Mouse (Mus musculus) embryo, embryonic 11 days (tissue): Measurements from ENCODE around the gene Myrip.
A peak's percentile ranks its signal among the peaks of the same experiment; 100 is the strongest.
"Not testable (repeated sequence)": the region's sequence is repeated elsewhere in the genome, so short reads cannot be mapped to it uniquely, and the experiment has no call there.

Experiments used
- DNase-seq: peaks from one replicate; pipeline ENCODE4 v3.0.0-alpha.2; 2015

The Myrip gene

GRCm38 (mm10) chr9:120398289-120398688 is 97.0 kb downstream of the Myrip start:
- no peak for DNase-seq

GRCm38 (mm10) chr9:120399537-120399936 is 98.2 kb downstream of the Myrip start:
- DNase-seq, result not testable (repeated sequence)

- DNase-seq, result no peak
Observed at GRCm38 (mm10) chr9:120402368-120402767, 101.1 kb downstream of the Myrip start.

DNA sequence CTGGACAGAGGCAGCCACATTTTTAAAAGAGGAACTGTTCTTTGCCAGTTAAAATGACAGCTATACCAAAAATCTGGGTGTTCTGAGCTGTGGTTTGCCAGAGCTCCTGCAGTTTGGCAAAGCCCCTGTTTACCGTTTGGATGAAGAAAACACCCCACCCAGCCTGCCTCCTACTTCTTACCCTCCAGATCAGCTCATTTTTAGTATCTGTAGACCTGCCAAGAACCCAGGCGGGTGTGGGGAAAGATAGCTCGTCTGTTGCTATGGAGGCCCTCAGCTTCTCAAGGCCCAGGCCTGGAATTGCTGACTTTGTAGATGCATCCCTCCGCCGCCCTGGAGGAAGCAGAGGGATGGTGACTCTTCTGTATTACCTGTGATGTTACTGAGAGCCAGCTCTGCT is 102.3 kb downstream of the Myrip start:
- DNase-seq, result no peak

DNA sequence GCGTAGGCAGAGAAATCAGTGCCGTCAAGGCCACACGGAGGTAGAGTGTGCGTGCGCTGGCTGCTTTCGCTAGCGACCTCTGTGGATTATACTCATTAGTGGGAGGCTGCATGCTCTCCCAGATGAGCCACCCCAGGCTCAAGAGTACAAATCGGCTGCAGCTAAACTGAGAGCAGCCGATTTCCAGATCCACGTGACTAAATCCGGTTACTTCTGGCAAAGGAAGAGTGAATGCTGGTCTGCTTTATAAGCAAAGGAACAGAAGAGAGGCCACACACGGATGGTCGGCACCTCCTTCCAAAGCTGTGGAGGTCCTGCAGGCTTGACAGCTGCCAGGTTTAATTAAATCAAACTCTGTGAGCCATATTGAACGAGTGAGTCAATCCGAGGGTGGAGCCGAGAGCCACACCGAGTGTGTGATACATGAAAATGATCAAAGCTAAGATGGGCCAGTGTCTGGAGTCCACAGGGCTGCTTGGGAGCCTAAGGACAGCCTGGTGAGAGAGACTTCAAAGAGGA is 108.4 kb downstream of the Myrip start:
- no peak for DNase-seq

DNA sequence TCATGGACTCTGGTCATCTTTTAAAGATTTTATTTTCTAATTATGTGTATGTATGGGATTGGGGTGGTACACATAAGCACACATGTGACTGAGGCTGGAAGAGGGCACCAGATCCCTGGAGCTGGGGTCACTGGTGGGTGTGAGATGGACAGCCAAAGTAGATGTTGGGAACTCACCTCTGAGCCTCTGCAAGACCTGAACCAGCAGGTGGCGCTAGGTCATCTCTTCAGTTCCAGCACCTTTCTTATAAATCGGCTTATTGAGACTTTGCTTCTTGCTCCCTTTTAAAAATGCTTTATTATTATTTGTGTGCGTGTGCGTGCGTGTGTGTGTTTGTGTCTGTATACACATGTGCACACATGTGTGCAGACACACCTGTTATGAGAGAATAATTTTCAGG is 109.1 kb downstream of the Myrip start:
- DNase-seq, result peak; percentile 75

DNA sequence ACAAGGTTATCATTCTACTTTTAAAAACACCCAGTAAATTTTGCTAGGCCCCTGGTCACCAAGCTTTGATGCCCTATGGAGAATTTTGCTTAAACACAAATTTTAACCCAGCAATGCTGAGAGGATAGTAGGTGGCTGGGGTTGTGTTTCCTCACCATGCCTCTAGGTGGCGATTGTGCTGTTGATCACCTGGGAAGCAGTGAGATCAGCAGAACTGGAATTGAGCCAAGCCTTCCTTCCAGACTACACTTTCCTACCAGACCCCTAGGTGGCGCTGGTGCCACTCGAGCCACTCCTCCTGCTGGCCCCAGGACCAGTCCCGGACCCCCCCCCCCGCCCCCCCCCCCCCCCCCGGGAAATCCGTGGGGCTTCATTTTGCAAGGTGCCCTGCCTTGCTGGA is 114.2 kb downstream of the Myrip start:
- peak; percentile 86 for DNase-seq

DNA sequence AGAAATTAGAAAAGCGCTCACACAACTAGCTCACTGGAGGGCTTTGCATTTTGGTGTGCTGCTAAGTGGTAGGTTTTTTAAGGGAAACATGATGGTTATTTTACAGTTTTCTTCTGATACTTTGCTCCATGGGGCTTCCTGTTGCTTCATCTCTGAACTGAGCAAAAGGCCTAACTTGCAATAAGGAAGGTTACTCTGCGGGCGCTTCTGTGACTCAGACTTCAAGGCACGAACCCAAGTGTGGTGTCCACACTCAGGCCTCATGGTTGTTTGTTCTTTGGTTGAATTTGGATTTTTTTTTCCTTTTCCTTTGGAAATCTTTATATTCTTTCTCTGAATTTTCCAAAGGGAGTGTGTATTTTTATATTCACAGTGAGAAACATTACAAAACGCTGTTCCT is 114.8 kb downstream of the Myrip start:
- DNase-seq, result no peak

GRCm38 (mm10) chr9:120416729-120417128 is 115.4 kb downstream of the Myrip start:
- DNase-seq, result no peak

DNA sequence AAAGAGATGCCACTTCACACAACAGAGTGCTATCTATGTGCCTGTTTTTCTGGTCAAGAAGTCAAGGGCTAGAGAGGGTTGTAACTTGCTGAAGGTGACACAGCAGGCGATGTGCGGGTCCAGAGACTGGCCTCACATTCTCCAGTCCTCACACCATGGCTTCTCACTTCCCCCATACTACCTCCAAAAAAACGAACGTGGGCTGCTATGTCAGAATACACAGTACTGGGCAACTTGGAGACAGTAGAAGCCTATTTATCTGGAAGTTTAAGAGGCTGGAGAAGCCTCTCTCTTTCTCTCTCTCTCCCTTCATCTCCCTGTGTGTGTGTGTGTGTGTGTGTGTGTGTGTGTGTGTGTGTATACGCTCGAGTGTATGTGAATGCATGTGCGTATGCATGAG is 117.3 kb downstream of the Myrip start:
- no peak for DNase-seq

- no peak for DNase-seq
Observed at GRCm38 (mm10) chr9:120424567-120424966, 123.3 kb downstream of the Myrip start.

DNA sequence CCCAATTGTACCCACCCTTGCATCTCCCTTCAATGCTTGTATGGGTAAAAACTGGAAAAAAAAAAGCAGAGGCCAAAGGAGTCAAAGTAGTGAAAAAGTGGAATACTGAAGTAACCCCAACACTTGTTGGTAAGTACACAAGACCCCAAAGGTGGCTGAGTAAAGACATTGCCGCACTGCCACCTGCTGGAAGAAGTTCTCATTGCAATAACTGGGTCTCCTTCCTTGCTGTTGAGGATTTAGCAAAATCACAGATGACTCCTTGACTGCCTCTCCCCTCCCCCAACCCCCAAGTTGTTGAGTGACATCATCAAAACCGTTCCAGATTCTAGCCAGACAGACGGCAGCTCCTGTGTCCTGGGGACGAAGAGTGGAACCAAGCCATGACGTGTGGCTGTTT is 124.5 kb downstream of the Myrip start:
- peak; percentile 76 for DNase-seq

GRCm38 (mm10) chr9:120428181-120428580 is 126.9 kb downstream of the Myrip start:
- no peak for DNase-seq

- peak; percentile 80 for DNase-seq
Observed at GRCm38 (mm10) chr9:120433747-120434146, 132.4 kb downstream of the Myrip start.

DNA sequence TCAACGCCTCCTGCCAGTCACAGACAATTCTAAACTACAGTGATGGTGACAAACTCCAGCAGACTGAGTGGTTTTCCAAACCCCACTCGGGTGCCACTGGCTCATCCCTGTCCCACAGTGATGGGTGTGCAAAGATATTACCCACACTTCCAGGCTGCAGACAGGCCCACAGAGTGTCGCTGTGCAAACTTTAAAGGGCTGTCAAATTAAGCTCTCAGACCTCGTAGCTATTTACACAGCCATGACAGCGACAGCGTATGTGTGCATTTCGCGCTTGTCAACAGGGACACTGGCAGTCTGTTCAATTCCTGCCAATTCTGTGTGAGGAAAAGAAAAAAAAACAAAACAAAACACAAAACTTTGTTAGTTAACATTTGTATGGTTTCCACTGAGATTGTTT is 134.5 kb downstream of the Myrip start:
- no peak for DNase-seq

DNA sequence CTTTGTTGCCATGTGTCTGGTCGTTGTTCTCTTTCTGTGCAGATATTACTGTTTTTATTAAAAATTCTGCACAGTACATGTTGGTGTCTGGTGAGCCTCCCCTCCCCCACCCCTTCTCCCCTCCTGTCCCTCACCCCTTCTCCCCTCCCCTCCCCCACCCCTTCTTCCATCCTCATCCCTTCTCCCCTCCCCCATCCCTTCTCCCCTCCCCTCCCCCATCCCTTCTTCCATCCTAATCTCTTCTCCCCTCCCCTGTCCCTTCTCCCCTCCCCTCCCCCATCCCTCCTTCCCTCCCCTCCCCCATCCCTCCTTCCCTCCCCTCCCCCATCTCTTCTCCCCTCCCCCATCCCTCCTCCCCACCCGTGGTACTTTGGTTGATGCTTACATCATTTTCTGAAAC is 135.5 kb downstream of the Myrip start:
- DNase-seq, result no peak

DNA sequence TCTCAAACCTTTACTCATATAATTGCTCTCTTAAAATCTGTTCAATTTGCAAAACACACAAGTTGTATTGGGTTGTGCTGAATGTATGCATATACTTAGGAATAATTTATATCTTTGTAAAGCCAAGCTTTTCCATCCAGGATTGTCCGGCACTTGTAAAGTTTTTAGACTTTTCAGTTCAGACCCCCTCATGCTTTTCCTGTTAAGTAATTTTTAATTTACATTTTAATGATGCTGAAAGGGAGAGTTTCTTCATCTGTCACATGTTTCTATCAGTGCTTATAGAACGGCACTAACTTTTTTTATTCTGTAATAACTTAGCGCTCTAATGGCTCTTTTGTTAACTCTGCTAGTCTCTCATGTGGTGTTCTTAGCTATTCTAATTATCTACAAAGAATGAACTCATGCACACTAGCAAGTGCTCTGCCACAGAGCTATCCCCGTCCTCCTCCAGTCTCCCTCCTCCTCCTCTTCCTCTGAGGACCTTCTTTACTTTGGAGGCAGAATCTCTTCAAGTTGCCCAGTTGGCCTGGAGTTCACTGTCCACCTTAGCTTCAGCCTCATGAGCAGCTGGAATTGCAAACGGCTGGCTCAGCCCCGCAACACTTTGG is 136.1 kb downstream of the Myrip start:
- DNase-seq, result no peak

- DNase-seq, result no peak
Observed at GRCm38 (mm10) chr9:120438350-120438749, 137.0 kb downstream of the Myrip start.

DNA sequence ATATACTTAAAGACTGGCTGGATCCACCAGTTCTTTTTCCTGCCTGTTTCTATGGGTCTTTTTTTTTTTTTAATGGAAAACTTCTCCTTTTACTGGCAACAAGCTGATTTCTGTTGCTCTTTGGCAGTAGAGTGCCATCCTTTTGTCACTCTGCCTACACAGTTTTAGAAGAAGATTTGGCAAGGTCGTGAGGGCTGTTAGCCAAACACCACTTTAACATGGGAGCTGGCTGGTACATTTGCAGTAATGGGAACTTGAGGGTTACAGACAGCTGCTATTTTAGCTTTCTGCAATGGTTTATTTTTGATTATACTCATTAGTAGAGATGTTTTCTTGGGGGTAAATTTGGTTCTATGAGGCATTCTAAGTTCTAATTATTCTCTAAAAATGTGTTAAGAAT is 137.5 kb downstream of the Myrip start:
- no peak for DNase-seq

DNA sequence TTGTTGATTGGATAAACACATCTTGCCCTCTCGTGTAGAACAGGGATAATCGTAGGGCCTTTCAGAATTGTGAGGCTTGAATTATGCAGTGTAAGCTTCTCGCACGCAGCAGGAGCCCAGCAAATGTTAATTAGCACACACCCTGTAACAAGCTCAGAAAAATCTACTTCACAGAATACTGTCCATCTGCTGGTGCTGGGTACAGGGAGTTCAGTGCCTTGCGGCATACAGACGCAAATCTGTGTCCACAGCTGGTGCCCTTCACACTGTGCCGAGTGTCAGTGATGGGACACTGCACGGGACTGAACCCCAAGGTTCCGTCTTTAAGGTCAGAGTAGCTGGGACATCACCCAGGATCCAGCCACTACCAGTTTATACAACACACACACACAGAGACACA is 143.3 kb downstream of the Myrip start:
- no peak for DNase-seq

- DNase-seq, result no peak
Observed at GRCm38 (mm10) chr9:120449696-120450329, 148.5 kb downstream of the Myrip start.

GRCm38 (mm10) chr9:120455768-120456655 is 154.7 kb downstream of the Myrip start:
- DNase-seq, result peak; percentile 81

GRCm38 (mm10) chr9:120470431-120470830 is 169.1 kb downstream of the Myrip start:
- no peak for DNase-seq

DNA sequence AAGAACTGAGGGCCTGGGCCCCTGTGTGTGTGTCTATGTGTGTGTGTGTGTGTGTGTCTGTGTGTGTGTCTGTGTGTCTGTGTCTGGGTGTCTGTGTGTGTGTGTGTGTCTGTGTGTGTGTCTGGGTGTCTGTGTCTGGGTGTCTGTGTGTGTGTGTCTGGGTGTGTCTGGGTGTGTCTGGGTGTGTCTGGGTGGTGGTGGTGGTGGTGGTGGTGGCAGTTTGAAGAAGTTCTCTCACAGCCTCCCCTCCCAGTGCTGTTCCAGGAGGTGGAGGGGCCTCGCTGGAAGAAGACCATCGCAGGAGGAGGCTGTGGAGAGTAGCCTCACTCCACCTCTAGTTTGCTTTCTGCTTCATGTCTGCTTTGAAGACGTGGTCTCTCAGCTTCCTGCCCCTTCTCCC is 180.3 kb downstream of the Myrip start:
- no peak for DNase-seq
